Mouse (Mus musculus): ENCODE data around the gene Mylpf.
"Not testable (repeated sequence)": the region's sequence is repeated elsewhere in the genome, so short reads cannot be mapped to it uniquely, and the experiment has no call there.

Gene Mylpf

DNA sequence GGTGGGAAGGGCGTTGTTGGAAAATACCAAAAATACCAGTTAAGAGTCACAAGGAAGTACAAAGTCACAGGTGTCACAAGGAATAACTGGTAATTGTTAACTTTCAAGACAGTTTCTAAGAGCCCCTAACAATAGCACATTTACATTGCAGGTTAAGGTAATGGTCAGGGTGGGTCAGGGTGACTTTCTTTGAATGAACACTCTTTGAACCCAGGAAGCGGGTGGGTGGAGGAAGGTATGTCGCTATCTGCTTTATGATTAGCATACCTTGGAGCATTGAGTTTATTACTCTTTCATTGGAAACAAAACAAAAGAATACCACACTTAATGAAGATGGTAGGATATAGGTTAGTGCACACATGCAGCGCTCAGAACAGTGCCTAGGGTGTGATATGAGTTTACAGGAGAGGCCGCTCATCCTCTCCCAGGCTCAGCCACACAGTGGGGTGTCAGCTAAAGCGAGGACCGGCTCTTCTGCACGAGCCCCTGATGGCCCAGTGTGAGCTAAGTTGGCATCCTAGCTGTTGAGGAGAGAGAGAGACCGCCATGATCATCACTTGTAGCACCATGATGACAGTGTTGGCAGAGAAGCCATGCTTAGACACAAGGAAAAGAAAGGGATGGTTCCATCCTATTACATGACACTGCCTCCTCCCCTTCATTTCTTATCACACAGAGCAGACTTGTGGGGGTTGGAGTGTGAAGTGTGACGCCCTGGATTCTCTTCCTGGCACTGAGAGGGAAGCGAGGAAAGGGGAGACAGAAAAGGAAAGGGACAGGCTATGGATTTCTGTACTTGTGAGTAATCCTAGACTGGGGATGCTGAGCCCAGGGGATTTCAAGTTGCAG lies 16.7 kb downstream of the Mylpf start:
- ATAC-seq (ENCODE audit: low TSS enrichment), result peak; percentile 62; the same call in 1 of the 2 replicates

DNA sequence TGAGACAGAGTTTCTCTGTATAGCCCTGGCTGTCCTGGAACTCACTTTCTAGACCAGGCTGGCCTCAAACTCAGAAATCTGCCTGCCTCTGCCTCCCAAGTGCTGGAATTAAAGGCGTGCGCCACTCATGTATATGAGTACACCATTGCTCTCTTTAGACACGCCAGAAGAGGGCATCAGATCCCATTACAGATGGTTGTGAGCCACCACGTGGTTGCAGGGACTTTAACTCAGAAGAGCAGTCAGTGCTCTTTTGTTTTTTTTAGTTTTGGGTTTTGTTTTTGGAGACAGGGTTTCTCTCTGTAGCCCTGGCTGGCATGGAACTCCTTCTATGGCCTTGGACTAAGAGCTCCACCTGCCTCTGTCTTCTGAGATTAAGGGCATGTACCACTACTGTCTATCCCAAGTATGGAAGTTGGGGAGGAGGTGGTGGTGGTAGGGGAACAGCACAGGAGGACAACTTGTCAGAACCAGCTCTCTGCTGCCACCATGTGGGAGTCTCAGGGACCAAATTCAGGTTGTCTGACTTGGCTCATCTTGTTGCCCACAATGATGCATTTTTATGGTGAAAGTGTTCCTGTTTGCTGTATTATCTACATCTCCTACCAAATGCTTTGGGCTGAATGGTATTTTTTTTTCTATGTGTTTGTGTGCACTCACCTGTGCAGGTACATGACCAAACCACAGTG lies 20.1 kb downstream of the Mylpf start:
- peak; percentile 45; the same call in 1 of the 2 replicates for ATAC-seq (ENCODE audit: low TSS enrichment)

DNA sequence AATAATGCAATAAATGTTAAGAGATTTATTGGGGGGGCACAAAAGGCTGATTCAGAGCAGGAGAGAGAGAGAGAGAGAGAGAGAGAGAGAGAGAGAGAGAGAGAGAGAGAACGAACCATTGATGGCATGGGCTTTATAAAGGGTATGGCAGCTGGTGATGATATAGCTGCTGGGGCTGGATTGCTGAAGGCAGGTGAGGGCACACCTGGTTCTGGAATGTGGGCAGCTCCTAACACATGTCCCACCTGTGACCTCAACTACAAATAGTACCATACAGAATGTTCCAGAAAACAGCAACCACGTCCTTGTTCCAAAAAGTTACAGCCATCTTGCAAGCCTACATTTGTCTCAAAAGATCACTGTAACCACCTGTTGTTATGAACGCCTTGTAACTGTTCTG lies 22.7 kb downstream of the Mylpf start:
- no peak for ATAC-seq (ENCODE audit: low TSS enrichment)

DNA sequence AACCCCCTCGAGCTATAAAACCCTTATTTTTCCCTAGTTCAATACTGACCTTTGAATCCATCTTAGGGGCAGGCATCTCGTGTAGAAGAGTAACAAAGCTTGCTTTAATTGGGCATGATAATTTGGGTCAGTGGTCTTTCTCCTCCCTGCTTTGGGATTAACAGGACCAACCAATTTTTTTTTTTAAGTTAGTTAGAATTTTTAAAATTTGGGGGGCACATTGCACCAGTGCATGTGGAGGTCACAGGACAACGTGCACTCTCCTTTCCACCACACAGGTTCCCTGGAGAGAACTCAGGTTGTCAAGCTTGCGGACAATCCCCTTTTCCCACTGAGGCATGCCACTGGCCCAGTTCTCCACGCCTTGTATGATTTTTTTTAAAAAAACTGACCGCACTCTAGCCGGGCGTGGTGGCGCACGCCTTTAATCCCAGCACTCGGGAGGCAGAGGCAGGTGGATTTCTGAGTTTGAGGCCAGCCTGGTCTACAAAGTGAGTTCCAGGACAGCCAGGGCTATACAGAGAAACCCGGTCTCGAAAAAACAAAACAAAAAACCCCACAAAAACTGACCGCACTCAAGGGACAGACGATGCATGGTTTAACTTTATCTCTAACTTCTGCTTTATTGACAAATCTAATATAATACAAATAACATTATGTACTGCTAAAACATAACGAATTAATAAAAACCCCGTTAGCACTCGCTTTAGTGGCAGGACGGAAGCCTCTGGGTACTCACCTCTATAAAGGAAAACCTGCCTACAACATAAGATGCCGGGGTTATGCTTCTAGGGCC lies 23.3 kb downstream of the Mylpf start:
- ATAC-seq (ENCODE audit: low TSS enrichment), result no peak

DNA sequence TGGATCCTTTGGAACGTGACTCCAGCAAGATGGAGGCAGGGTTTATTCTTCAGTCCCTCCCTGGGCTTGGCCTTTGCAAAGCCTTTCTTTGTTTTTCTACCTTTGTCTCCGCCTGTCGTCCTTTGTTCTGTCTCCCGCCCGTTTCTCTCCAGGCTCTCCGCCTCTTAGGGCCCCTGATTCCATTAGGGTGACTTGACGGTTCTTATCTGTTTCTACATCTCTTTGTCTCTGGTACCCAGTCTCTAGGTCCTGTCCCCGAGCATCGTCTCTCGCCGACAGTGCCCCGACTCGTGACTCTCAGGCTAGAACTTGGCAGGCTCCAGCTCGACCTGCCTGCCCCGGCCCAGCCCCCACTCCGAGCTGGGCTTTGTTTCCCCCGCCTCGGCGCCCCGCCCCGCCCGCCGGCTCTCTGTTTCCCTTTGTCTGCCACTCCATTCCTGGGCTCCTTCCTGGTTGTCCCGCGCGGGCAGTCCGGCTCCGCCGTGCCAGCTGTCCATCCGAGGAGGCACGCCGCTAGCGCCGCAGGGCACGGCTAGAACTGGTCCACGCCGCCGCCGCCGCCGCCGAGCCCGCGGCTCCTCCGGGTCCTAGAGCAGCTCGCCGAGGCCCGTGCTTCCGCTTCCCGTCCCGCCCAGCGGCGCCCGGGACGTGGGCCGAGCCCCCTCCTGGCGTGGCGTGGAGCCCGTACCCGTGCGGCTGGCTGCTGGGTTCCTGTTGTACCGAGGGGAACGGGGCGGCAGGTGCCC lies 24.1 kb downstream of the Mylpf start, which contains the start of the genes Zfp553 and Sept1:
TSS of gene Zfp553 (plus strand) at position 440 of the 746 bp plus-strand sequence.
TSS of gene Sept1 (minus strand) at position 509 of the 746 bp plus-strand sequence.
- peak; percentile 89 for ATAC-seq (ENCODE audit: low TSS enrichment)

DNA sequence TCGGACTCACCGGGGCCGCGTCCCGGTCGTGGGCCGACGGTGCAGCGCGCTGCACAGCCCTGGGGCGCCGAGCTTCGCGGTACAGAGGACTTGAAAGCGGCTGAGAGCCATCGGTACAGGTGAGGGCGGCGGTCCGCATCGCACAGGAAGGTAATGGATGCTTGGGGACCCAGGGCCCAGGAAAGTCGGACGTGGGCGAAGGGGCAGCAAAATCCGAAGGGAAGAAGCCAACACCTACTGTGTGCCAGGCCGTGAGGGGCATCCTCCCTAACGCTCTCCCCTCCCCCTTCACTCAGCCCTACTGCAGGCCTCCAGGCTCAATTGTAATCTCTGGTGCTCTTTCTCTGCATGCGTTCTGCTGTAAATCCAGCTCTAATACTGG lies 24.7 kb downstream of the Mylpf start:
- peak; percentile 22 for ATAC-seq (ENCODE audit: low TSS enrichment)

DNA sequence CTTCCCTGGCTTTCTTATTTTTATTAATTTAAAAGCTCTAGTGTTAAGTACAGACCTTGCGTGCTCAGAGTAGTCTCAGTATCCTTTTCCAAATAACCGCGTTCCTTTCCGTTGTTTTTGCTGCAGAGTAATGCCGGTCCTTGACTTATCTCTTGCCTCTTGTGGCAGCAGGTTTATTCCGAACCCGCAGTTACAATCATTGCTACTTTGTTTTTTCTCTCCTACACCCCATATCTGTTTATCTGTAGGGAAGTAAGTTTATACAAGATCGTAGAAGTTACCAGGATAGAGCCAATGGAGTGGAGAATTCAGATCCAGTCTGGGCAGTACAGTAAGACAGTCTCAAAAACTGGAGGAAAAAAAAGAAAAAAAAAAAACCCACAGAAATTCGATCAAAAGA lies 25.1 kb downstream of the Mylpf start:
- no peak for ATAC-seq (ENCODE audit: low TSS enrichment)

DNA sequence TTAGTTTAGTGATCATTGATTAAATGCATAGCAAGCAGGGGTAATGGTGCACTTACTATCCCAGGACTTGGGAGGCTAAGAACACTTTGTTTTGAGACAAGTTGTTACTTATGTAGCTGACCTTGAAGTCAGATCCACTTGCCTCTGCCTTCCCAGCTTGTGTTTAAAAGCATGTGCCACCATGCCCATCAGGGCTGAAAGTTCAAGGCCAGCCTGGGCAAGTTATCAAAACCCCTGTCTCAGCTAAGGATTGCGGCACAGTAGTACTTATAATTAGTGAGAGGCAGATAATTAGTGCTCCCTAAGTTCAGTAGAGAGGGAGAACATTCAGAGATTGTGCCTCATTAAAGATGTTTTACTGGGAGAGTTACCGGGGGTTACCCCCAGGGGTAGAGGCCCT lies 26.1 kb downstream of the Mylpf start:
- no peak for ATAC-seq (ENCODE audit: low TSS enrichment)

DNA sequence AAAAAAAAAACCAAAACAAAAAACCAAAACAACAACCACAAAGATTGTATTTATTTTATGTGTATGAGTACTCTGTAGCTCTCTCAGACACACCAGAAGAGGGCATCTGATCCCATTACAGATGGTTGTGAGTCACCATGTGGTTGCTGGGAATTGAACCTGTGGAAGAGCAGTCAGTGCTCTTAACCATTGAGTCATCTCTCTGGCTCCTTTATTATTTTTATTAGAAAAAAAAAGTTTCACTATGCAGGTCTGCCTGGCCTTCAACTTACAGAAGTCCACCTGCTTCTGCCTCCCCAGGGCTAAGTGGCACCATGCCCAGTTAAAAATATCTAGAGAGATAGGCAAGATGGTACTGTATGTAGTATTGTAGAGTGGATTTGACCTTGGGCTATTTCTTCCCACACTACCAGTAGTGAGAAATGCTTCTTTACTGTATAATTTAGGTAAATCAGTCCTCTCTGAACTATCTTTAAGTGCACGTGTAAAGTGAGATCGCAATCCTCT lies 34.7 kb downstream of the Mylpf start:
- ATAC-seq (ENCODE audit: low TSS enrichment), result no peak

DNA sequence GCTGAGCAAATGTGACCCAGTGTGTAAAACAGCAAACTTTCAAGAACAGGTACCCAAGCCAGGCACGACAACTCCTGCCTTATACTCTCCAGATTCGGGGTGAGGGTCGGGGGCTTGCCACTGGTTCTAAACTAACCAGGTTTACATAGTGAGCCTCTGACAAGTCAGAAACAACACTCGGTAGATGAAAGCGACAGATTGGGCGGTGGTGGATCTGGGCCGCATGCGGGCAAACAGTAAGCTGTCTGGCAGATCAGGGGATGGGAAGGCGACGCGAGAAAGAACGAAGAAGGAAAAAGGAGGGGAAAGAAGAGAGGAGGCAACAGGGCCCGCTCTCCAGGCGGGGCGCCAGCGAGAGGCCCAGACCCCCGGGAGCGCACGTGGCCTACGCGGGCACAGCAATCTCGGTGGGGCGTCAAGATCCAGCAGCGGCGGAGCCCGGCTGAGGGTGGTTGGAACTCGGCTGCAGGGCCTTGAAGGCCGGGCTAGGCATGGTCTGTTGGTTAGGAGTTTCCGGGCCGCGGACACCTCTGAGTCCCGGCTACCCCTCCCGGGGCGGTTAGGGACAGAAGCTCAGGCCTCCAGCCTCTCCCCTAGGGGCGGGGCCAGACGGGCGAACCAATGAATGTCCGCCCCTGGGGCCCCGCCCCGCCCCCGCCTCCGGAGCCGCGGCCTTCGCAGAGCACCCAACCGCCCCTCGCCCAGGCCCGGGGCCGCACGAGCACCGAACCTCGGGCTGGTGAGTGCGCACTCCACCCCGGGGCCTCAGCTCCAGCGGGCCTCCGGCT lies 35.4 kb downstream of the Mylpf start, which contains the start of gene Zfp771:
TSS of gene Zfp771 (plus strand) at position 405 of the 788 bp plus-strand sequence.
- peak; percentile 88 for ATAC-seq (ENCODE audit: low TSS enrichment)

DNA sequence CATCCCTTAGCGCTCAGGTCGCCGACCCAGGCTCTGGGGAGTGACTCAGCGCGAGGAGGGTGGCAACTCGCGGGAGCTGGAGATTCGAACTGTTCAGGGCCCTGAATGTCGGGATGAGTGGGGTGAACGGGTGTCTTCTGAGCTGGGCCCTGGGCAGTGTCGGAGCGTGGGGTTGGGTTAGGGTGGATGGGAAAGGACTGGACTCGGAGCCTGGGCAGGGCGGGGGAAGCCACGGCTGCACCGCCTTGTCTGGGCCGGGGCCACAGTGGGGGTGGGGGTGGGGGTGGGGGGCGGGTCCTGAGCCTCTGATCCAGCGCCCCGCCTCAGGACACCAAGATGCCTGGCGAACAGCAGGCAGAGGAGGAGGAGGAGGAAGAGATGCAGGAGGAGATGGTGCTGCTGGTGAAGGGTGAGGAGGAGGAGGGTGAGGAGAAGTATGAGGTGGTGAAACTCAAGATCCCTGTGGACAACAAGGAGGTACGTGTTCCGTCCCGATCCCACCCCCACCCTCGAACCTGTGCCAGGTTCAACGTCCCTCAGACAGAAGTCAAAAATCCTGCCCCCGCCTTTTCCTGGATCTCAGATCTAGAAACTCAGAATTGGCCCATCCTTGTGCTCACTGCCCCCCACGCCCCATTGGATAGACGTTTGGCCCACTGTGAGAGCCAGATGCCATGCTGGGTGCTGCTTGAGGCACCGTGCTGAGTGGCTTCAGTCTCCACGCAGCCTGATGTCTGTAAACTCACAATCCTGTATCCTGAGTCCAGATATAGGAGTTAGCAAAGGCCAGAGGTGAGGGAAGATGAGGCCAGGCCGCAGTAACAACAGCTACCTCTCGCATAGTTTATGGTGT lies 36.2 kb downstream of the Mylpf start:
- peak; percentile 41; the same call in 1 of the 2 replicates for ATAC-seq (ENCODE audit: low TSS enrichment)

DNA sequence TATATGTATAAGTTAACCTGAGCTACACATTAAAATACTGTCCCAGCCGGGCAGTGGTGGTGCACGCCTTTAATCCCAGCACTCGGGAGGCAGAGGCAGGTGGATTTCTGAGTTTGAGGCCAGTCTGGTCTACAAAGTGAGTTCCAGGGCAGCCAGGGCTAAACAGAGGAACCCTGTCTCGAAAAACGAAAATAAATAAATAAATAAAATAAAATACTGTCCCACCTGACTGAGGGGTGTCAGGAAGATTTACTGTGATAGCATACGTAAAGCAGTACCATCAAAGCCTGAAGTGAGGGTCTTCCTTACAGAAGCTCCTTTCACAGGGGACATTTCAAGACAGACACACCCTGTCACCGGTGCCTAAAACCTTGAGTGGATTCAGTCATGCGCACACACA lies 41.8 kb downstream of the Mylpf start:
- ATAC-seq (ENCODE audit: low TSS enrichment), result not testable (repeated sequence)

DNA sequence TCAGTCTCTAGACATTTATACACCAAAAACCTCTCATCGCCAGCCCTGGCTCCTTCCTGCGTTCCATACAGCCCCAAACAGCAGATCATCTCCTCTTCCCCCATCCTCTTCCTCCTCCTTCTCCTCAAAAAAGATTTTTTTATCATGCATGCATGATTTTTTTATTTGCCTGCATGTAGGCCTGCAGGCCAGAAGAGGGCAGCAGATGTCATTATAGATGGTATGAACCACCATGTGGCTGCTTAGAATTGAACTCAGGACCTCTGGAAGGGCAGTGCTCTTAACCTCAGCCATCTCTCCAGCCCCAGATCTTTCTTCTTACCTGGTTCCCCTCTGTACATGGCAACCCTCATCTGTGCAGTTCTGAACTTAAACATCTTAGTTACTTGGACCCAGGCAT lies 43.7 kb downstream of the Mylpf start:
- ATAC-seq (ENCODE audit: low TSS enrichment), result no peak

DNA sequence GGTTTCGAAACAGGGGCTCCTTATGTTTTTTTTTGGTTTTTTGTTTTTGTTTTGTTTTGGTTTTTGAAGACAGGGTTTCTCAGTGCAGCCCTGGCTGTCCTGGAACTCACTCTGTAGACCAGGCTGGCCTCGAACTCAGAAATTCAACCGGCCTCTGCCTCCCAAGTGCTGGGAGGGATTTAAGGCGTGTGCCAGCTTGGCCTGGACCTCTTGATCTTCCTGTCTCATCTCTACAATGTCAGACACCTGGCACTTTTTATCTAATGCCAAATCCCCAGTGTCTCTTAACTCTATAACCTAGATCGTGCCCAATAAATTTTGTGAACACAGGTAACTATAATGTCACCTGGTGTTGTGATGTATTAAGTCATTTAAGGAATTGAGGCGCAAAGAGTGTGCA lies 44.7 kb downstream of the Mylpf start:
- ATAC-seq (ENCODE audit: low TSS enrichment), result no peak

DNA sequence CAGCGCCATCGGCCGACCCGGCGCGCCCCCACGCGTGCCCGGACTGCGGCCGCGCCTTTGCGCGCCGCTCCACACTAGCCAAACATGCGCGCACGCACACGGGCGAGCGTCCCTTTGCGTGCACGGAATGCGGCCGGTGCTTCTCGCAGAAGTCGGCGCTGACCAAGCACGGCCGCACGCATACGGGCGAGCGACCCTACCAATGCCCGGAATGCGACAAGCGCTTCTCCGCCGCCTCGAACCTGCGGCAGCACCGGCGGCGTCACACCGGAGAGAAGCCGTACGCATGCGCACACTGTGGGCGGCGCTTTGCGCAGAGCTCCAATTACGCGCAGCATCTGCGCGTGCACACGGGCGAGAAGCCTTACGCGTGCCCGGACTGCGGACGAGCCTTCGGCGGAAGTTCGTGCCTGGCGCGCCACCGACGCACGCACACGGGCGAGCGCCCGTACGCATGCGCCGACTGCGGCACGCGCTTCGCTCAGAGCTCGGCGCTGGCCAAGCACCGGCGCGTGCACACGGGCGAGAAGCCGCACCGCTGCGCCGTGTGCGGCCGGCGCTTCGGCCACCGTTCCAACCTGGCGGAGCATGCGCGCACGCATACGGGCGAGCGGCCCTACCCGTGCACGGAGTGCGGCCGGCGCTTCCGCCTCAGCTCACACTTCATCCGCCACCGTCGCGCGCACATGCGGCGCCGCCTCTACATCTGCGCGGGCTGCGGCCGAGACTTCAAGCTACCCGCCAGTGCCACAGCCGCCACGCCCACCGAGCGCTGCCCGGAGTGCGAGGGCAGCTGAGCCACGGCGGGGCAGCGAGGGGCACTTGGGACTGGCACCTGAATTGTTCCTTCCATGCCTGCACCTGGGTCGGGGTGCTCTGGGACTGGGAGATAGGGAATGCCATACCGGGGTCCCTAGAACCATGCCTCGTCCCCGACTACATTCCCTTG lies 45.4 kb downstream of the Mylpf start:
- peak; percentile 77 for ATAC-seq (ENCODE audit: low TSS enrichment)

DNA sequence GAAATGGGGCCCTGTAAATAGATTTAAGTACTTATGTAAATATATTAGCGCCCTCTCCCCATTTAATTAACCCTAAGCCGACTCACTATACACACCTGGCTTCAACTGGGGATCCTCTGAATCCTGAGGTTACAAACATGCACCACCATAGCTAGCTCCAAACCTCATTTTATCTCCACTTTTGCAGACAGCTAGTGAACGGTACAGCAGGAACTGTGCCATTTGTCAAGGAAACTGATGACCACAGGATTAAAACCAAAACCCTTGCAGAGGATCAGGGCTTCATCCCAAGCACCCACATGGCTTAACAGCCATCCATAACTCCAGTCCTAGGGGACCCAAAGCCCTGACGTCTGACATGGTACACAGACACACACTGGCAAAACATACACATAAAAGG lies 46.3 kb downstream of the Mylpf start:
- ATAC-seq (ENCODE audit: low TSS enrichment), result no peak

DNA sequence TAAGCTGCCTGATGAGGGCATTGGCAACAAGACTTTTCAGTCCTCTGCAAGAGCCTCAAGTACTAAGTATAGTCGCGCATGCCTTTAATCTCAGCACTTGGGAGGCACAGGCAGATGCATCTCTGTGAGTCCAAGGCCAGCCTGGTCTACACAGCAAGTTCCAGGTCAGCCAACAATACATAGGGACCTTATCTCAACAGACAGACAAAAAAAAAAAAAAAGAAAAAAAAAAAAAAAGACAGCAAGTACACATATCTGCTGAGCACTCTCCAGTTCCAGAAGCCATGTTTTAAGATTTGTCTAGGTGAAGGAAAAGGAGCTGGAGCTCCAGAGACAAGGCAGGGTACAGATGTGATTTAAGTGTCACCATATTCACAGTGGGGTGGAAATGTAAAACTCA lies 47.3 kb downstream of the Mylpf start:
- ATAC-seq (ENCODE audit: low TSS enrichment), result no peak

DNA sequence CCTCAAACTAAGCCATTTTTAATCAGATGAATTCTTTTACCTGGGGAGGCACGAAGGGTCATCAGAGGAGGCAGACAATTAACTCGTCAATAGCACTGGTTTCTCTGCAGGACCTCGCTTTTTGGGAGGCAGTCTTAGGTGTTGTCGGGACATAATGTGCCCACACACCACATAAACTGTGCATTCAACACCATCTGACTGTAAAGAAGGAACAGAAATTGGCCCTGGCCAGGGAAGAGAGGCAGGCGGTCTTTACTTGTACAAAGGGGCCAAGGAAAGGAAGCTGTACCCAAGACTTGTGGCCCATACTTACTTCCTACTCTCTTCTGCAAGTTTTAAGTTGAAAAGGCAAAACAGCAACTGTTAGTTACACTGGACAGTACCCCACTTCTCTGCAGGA lies 47.8 kb downstream of the Mylpf start:
- ATAC-seq (ENCODE audit: low TSS enrichment), result no peak

All from frontal cortex, adult (tissue).